Mouse (Mus musculus) ES-Bruce4 (cell line): ENCODE data around the gene Gm49673.
"Not testable (repeated sequence)": the region's sequence is repeated elsewhere in the genome, so short reads cannot be mapped to it uniquely, and the experiment has no call there.

Source experiments
- CTCF ChIP-seq: IDR thresholded peaks from one replicate; pipeline ENCODE4 v1.8.1; 2011; ENCODE audit warnings: low read depth, low read length
- EP300 ChIP-seq: IDR thresholded peaks from 2 replicates; pipeline ENCODE4 v1.6.1; 2011; ENCODE audit warnings: low read depth, low read length; ENCODE audit not compliant: insufficient read depth
- POLR2A ChIP-seq: IDR thresholded peaks from one replicate; pipeline ENCODE4 v1.8.1; 2011; ENCODE audit warnings: low read length; ENCODE audit not compliant: insufficient read depth

DNA sequence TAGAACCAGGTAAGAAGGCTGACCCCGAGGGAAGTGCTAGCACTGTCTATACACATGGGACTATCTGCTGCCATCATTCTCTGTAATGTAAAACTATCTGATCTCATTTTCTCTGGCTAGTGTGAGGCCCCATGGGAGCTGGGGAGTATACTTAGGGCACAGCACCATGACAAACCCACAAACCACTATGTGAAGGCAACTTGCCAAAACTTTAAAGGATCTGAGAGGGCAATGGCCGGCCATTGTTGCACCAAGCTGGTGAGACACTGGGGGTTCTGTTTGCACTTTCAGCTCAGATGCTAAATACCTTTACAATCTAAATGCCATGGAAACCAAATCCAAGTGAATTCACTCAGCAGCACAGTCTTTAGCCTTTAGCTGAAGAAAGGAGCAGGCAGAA, 77.7 kb downstream of the Gm49673 start:
- not testable (repeated sequence) for TF ChIP-seq POLR2A, CTCF, EP300
